Mouse (Mus musculus) c-Kit-positive CD71-positive TER-119-positive erythroid progenitor cells, embryonic 14.5 days (primary cell): Measurements from ENCODE around the gene Mrpl27.
A peak's percentile ranks its signal among the peaks of the same experiment; 100 is the strongest.
"Not testable (repeated sequence)": the region's sequence is repeated elsewhere in the genome, so short reads cannot be mapped to it uniquely, and the experiment has no call there.

Experiments used
- DNase-seq: peaks from one replicate; pipeline ENCODE4 v3.0.0-alpha.2; 2013; ENCODE audit warnings: low spot score

Mrpl27 gene

GRCm38 (mm10) chr11:94674984-94675383, 21.4 kb downstream of the Mrpl27 start:
- DNase-seq: no peak

- no peak for DNase-seq
Measured at GRCm38 (mm10) chr11:94675446-94675845, 21.9 kb downstream of the Mrpl27 start.

- DNase-seq: no peak
Measured at GRCm38 (mm10) chr11:94676308-94676707, 22.7 kb downstream of the Mrpl27 start.

- DNase-seq: peak; percentile 88
Measured at GRCm38 (mm10) chr11:94676754-94677606, 23.4 kb downstream of the Mrpl27 start, which contains the start of gene Xylt2. Xylt2 (minus strand) TSS chr11:94677515.

GRCm38 (mm10) chr11:94677607-94678145, 24.1 kb downstream of the Mrpl27 start:
- no peak for DNase-seq

- DNase-seq: peak; percentile 14
Measured at GRCm38 (mm10) chr11:94680639-94681038, 27.1 kb downstream of the Mrpl27 start.

GRCm38 (mm10) chr11:94681640-94682039, 28.1 kb downstream of the Mrpl27 start:
- no peak for DNase-seq

GRCm38 (mm10) chr11:94682427-94682826, 28.9 kb downstream of the Mrpl27 start:
- DNase-seq: no peak

GRCm38 (mm10) chr11:94687178-94687577, 33.6 kb downstream of the Mrpl27 start:
- no peak for DNase-seq

- DNase-seq: not testable (repeated sequence)
Measured at GRCm38 (mm10) chr11:94692502-94692901, 38.9 kb downstream of the Mrpl27 start.

- no peak for DNase-seq
Measured at GRCm38 (mm10) chr11:94695508-94695907, 41.9 kb downstream of the Mrpl27 start.

GRCm38 (mm10) chr11:94697140-94697539, 43.6 kb downstream of the Mrpl27 start:
- no peak for DNase-seq

GRCm38 (mm10) chr11:94697703-94698464, 44.3 kb downstream of the Mrpl27 start:
- DNase-seq: no peak

- DNase-seq: no peak
Measured at GRCm38 (mm10) chr11:94699399-94699798, 45.8 kb downstream of the Mrpl27 start.

- DNase-seq: no peak
Measured at GRCm38 (mm10) chr11:94701401-94702215, 48.0 kb downstream of the Mrpl27 start.

GRCm38 (mm10) chr11:94702216-94702610, 48.6 kb downstream of the Mrpl27 start:
- no peak for DNase-seq

GRCm38 (mm10) chr11:94704020-94704419, 50.5 kb downstream of the Mrpl27 start:
- no peak for DNase-seq

- no peak for DNase-seq
Measured at GRCm38 (mm10) chr11:94704472-94704871, 50.9 kb downstream of the Mrpl27 start, which contains the start of gene Gm11541. Gm11541 (minus strand) TSS chr11:94704499.
